Mouse (Mus musculus) heart, postnatal 0 days (tissue): Measurements from ENCODE around the gene Rft1. TPM values are rescaled to one million over a fixed set of nuclear protein-coding genes. Genes with fewer than 3 reads are reported as not detected.
A peak's percentile ranks its signal among the peaks of the same experiment; 100 is the strongest.

Experiments
- ATAC-seq: fragments of 200-750 bp; cut with Nextera tagmentation; 2 replicates; pipeline ENCODE4 v1.8.0; 2017; ENCODE audit warnings: low read depth, moderate number of reproducible peaks, moderate library complexity; ENCODE audit not compliant: insufficient read depth
- DNase-seq: peaks from one replicate; pipeline ENCODE4 v3.0.0-alpha.2; 2016; ENCODE audit warnings: low spot score
- H3K27ac ChIP-seq: fragments of 300-500 bp; sonication (generic); 2 replicates; pipeline ENCODE4 v1.5.1; 2014; ENCODE audit warnings: low read depth, mild to moderate bottlenecking
- H3K27me3 ChIP-seq: fragments of 300-500 bp; sonication (generic); 2 replicates; pipeline ENCODE4 v1.6.1; 2014; ENCODE audit warnings: low read length, mixed read lengths; ENCODE audit not compliant: control insufficient read depth, insufficient read depth
- H3K36me3 ChIP-seq: fragments of 300-500 bp; sonication (generic); replicated peaks from 2 replicates; pipeline ENCODE4 v1.6.1; 2014; ENCODE audit warnings: low read length, mixed read lengths; ENCODE audit not compliant: control insufficient read depth, insufficient read depth
- H3K4me1 ChIP-seq: fragments of 300-500 bp; sonication (generic); 2 replicates; pipeline ENCODE4 v1.6.1; 2014; ENCODE audit warnings: antibody characterized with exemption; ENCODE audit not compliant: control insufficient read depth, insufficient read depth
- H3K4me2 ChIP-seq: fragments of 300-500 bp; sonication (generic); 2 replicates; pipeline ENCODE4 v1.6.1; 2014; ENCODE audit warnings: low read depth, mild to moderate bottlenecking, low read length, moderate library complexity
- H3K4me3 ChIP-seq: fragments of 300-500 bp; sonication (generic); 2 replicates; pipeline ENCODE4 v1.5.1; 2014; ENCODE audit warnings: low read depth, low read length
- H3K9ac ChIP-seq: fragments of 300-500 bp; sonication (generic); replicated peaks from 2 replicates; pipeline ENCODE4 v1.6.1; 2014; ENCODE audit warnings: low read depth, low read length, mixed read lengths
- H3K9me3 ChIP-seq: fragments of 300-500 bp; sonication (generic); replicated peaks from 2 replicates; pipeline ENCODE4 v1.6.1; 2016; ENCODE audit warnings: low read length; ENCODE audit not compliant: control insufficient read depth
- CTCF ChIP-seq: IDR thresholded peaks from 2 replicates; pipeline ENCODE4 v1.5.1; 2016; ENCODE audit warnings: antibody characterized with exemption, control low read depth, low read depth
- EP300 ChIP-seq: IDR thresholded peaks from 2 replicates; pipeline ENCODE4 v1.6.1; 2016; ENCODE audit warnings: antibody characterized with exemption, low read depth
- WGBS: fragments of 180-500 bp; shearing (Covaris S2); extraction: QIAGEN DNeasy Blood & Tissue Kit; methylation state at CpG from one replicate; pipeline ENCODE4 v1.1.7; 2014; 5-methylcytosine and 5-hydroxymethylcytosine counted together
- polyA plus RNA-seq: library from polyadenylated mRNA; unstranded; fragments of >200 nt; fragmentation: Nextera tagmentation; extraction: Ambion mirVana; gene quantifications from 2 replicates; pipeline ENCODE4 v1.2.1, GENCODE M21; 2015
- total RNA-seq: library from RNA; depleted of rRNA; stranded (reverse); fragments of >200 nt; gene quantifications from 2 replicates; pipeline ENCODE4 v1.2.3, GENCODE M21; 2014; ENCODE audit warnings: low replicate concordance

Gene Rft1
- total and polyA plus RNA-seq, 2 experiments from 2014 or later: 10.4 to 13.3 TPM

DNA sequence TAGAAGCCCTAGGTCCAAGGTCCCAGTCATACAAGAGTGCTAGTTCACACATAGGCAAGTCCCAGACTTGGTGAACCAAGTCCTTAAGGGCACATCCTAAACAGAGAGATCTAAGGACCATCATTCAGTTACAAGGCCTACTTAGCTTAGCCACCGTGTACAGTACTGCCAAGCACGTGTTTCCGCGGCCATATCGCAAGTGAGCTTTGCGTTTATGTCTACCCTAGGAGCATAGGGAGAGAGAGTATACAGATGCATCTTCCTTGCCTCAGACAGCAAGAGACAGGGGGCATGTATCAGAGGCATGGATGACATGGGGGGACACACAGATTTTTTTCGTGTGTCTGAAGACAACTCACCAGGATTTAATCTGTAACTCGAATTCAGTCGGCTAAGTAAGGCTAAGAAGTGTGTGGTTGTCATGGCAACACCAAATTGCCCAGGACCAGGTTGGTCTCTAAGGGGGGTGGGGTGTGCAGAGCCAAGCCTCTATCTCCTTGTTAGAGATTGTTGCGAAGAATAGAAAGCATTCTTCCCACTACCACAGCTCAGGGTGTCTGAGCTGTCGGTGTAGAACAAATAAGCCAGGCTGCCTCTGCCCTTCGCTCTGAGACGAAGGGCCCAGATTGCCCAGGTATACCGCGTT is 43.4 kb downstream of the Rft1 start:
- ATAC-seq (no peak), DNase-seq (no peak)
- TF ChIP-seq CTCF (no peak), EP300 (no peak)
- Histone ChIP-seq H3K4me3 (no peak overlapping the region), H3K36me3 (no peaks in the 10 kb centered on the region), H3K4me1 (peaks cover 11% of the 10 kb centered on the region), H3K27ac (no peak overlapping the region), H3K4me2 (no peak overlapping the region), H3K9me3 (no peaks in the 10 kb centered on the region), H3K9ac (no peak overlapping the region), H3K27me3 (no peaks in the 10 kb centered on the region)
- 82% methylated on average over 15 of the region's 15 CpGs for WGBS

- H3K4me1 ChIP-seq: peaks cover 11% of the 10 kb centered on the region
- H3K27ac ChIP-seq: no peak overlapping the region
- peak; percentile 55 for DNase-seq
- H3K9ac ChIP-seq: no peak overlapping the region
- TF ChIP-seq EP300 (no peak), CTCF (peak; percentile 67)
- H3K9me3 ChIP-seq: no peaks in the 10 kb centered on the region
- ATAC-seq: peak; percentile 71
- no peak overlapping the region for H3K4me3 ChIP-seq
- no peaks in the 10 kb centered on the region for H3K27me3 ChIP-seq
- 36% methylated on average over 8 of the region's 8 CpGs for WGBS
- no peaks in the 10 kb centered on the region for H3K36me3 ChIP-seq
- no peak overlapping the region for H3K4me2 ChIP-seq
Observed at GRCm38 (mm10) chr14:30699656-30700055, 45.5 kb downstream of the Rft1 start.

DNA sequence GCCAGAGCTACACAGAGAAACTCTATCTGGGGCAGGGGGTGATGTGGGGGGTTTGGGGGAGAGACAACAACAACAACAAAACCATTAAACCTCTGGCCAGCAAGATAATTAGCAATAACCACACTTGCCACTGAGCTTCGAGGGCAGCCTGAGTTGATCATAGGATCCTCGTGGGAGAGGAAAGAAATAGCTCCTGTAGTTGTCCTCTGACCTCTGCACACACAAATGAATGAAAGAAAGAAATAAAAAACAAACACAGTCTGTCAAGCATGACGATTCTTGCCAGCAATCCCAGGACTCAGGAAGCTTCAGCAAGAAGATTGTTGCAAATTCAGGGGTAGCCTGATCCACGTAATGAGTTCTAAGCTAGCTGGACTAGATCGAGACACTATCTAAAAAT is 48.4 kb downstream of the Rft1 start:
- Histone ChIP-seq H3K27me3 (no peaks in the 10 kb centered on the region), H3K27ac (no peak overlapping the region), H3K4me2 (no peak overlapping the region), H3K4me1 (no peaks in the 10 kb centered on the region), H3K9ac (no peak overlapping the region), H3K9me3 (no peaks in the 10 kb centered on the region), H3K4me3 (no peak overlapping the region), H3K36me3 (no peaks in the 10 kb centered on the region)
- WGBS: 57% methylated on average over 5 of the region's 5 CpGs
- ATAC-seq: no peak
- TF ChIP-seq EP300 (no peak), CTCF (no peak)
- DNase-seq: no peak

GRCm38 (mm10) chr14:30703079-30703478 is 48.9 kb downstream of the Rft1 start:
- whole genome bisulfite sequencing: 73% methylated on average over 5 of the region's 5 CpGs
- Histone ChIP-seq H3K36me3 (no peaks in the 10 kb centered on the region), H3K27me3 (no peaks in the 10 kb centered on the region), H3K4me1 (no peaks in the 10 kb centered on the region), H3K9me3 (no peaks in the 10 kb centered on the region), H3K9ac (no peak overlapping the region), H3K4me3 (no peak overlapping the region), H3K4me2 (no peak overlapping the region), H3K27ac (no peak overlapping the region)
- ATAC-seq (no peak), DNase-seq (no peak)
- no peak for TF ChIP-seq EP300
- no peak for TF ChIP-seq CTCF

DNA sequence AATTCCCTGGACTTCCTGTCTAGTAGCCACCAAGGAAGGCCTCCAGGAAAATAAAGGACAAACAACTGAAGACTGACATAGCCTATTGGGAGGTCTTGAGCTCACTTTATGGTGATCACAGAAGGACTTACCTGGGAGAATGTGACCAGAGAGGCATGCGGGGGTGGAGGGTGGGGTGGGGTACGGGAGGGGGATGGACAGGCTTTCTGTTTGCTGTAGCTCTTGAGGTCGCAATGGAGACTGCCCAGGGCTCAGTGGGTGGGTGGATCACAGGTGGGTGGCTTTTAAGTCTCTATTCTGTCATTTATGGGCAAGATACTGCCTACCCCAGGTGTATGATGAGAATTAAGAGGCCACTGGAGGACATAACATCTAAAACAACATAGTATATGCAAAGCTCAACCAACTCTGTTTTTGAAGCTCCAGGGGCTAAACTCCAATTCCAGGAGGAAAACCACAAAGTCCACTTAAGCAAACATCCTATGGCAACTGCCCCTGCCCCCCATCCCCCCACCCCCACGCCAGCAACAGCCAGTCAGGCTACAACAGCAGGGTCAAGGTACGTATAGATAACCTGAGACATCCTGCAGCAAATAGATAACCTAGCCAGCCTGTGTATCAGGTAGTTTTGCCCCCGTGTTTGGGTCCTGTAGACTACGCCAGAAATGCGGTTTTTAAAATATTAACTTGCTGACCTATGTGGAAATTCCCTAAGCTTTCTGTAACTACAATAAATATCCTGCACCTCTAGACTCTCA is 50.1 kb downstream of the Rft1 start:
- Histone ChIP-seq H3K4me3 (no peak overlapping the region), H3K9ac (no peak overlapping the region), H3K9me3 (no peaks in the 10 kb centered on the region), H3K4me2 (no peak overlapping the region), H3K27me3 (no peaks in the 10 kb centered on the region), H3K4me1 (no peaks in the 10 kb centered on the region), H3K27ac (no peak overlapping the region), H3K36me3 (no peaks in the 10 kb centered on the region)
- 81% methylated on average over 8 of the region's 8 CpGs for WGBS
- ATAC-seq (no peak), DNase-seq (no peak)
- TF ChIP-seq CTCF (no peak), EP300 (no peak)

DNA sequence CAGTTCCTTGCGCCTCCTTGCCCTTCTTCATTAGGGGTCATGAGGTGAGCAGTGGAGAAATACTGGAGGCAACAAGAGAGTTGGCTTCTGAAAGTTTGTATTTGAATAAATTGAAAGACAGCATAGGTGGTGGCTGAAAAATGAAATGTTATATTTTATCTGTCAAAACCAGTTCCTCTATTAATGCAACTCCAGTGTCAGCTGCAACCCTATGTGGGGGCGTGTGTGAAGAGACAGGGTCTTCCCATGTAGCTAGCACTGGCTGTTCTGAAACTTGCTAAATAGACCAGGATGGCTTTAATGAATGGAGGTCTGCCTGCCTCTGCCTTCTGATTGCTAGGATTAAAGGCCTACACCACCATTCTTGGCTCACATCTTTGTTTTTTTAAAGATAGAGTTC is 57.7 kb downstream of the Rft1 start:
- WGBS: 93% methylated on average over 2 of the region's 2 CpGs
- no peaks in the 10 kb centered on the region for H3K9me3 ChIP-seq
- DNase-seq: no peak
- H3K27ac ChIP-seq: no peak overlapping the region
- H3K4me2 ChIP-seq: no peak overlapping the region
- H3K4me1 ChIP-seq: peaks cover 2% of the 10 kb centered on the region; the same call in 1 of the 2 replicates
- no peak for ATAC-seq
- no peaks in the 10 kb centered on the region for H3K27me3 ChIP-seq
- H3K36me3 ChIP-seq: no peaks in the 10 kb centered on the region
- TF ChIP-seq CTCF (no peak), EP300 (no peak)
- H3K9ac ChIP-seq: no peak overlapping the region
- H3K4me3 ChIP-seq: no peak overlapping the region
